Mouse (Mus musculus) CH12.LX (cell line): ENCODE measurements around the gene Vps36. TPM values are rescaled to one million over a fixed set of nuclear protein-coding genes. Genes with fewer than 3 reads are reported as not detected.

Experiments used
- DNase-seq: peaks from one replicate; pipeline ENCODE4 v3.0.0-alpha.2; 2013; ENCODE audit errors: extremely low read depth
- H3K27ac ChIP-seq: 2 replicates; pipeline ENCODE4 v1.5.1; 2012; ENCODE audit warnings: low read depth, mild to moderate bottlenecking, control low read depth, moderate library complexity; ENCODE audit not compliant: insufficient read depth
- H3K27me3 ChIP-seq: replicated peaks from 2 replicates; pipeline ENCODE3; 2012; ENCODE audit warnings: inconsistent platforms
- H3K36me3 ChIP-seq, 2 experiments: replicated peaks in 1 of 2; 2 replicates each; pipeline versions ENCODE3 to v1.6.1; 2012; ENCODE audit warnings: inconsistent platforms in 1 of 2, low read length in 1 of 2, mild to moderate bottlenecking in 1 of 2, mixed read lengths in 1 of 2, moderate library complexity in 1 of 2; ENCODE audit not compliant: control insufficient read depth in 1 of 2, insufficient read depth in 1 of 2
- H3K4me1 ChIP-seq, 2 experiments: 2 replicates each; pipeline ENCODE4 v1.6.1; 2012; ENCODE audit warnings: inconsistent platforms in 1 of 2, moderate library complexity in 1 of 2; ENCODE audit not compliant: insufficient read depth in 2 of 2, control insufficient read depth in 1 of 2
- H3K4me2 ChIP-seq: 2 replicates; pipeline ENCODE4 v1.6.1; 2012; ENCODE audit warnings: low read depth, mild to moderate bottlenecking, control low read depth; ENCODE audit not compliant: poor library complexity, insufficient read depth, severe bottlenecking
- H3K4me3 ChIP-seq, 3 experiments: fragments of 150-350 bp in 1 of 3; sonication (generic) in 1 of 3; replicated peaks in 1 of 3; 2 replicates each; pipeline versions ENCODE3 to v1.5.1; 2011 to 2012; ENCODE audit warnings: low read depth in 2 of 3, low read length in 2 of 3, mild to moderate bottlenecking in 2 of 3, moderate library complexity in 2 of 3, control low read depth in 1 of 3, improper control_type of control experiment in 1 of 3, inconsistent platforms in 1 of 3, mixed read lengths in 1 of 3; ENCODE audit not compliant: poor library complexity in 1 of 3
- H3K79me2 ChIP-seq: replicated peaks from 2 replicates; pipeline ENCODE4 v1.6.1; 2012; ENCODE audit warnings: mild to moderate bottlenecking, moderate library complexity; ENCODE audit not compliant: control insufficient read depth, poor library complexity, insufficient read depth, severe bottlenecking; ENCODE audit errors: extremely low read depth
- H3K9ac ChIP-seq: 2 replicates; pipeline ENCODE4 v1.6.1; 2012; ENCODE audit warnings: low read depth, mild to moderate bottlenecking, control low read depth, moderate library complexity; ENCODE audit not compliant: insufficient read depth
- H3K9me3 ChIP-seq: replicated peaks from 2 replicates; pipeline ENCODE3; 2012; ENCODE audit warnings: low read length, inconsistent platforms, mixed read lengths
- CHD1 ChIP-seq: IDR thresholded peaks from 2 replicates; pipeline ENCODE4 v1.6.1; 2012; ENCODE audit warnings: low read depth, low read length, improper control_type of control experiment, inconsistent platforms
- CHD2 ChIP-seq: IDR thresholded peaks from 2 replicates; pipeline ENCODE4 v1.6.1; 2011; ENCODE audit warnings: low read length, improper control_type of control experiment
- CTCF ChIP-seq, 2 experiments: IDR thresholded peaks in 1 of 2; conservative IDR thresholded peaks in 1 of 2; 2 replicates each; pipeline ENCODE4 v1.5.1; 2011 to 2012; ENCODE audit warnings: low read depth in 2 of 2, low read length in 2 of 2, improper control_type of control experiment in 1 of 2, inconsistent platforms in 1 of 2, mild to moderate bottlenecking in 1 of 2, moderate library complexity in 1 of 2
- E2F4 ChIP-seq: IDR thresholded peaks from 2 replicates; pipeline ENCODE4 v1.6.1; 2011; ENCODE audit warnings: low read depth, low read length, improper control_type of control experiment; ENCODE audit not compliant: insufficient replicate concordance
- EP300 ChIP-seq: IDR thresholded peaks from 2 replicates; pipeline ENCODE4 v1.6.1; 2011; ENCODE audit warnings: low read length, improper control_type of control experiment
- ETS1 ChIP-seq: conservative IDR thresholded peaks from 2 replicates; pipeline ENCODE4 v1.6.1; 2012; ENCODE audit warnings: low read depth, mild to moderate bottlenecking, inconsistent platforms, low read length, improper control_type of control experiment, moderate library complexity
- IRF4 ChIP-seq: IDR thresholded peaks from 2 replicates; pipeline ENCODE4 v1.6.1; 2014; ENCODE audit warnings: low read depth, mild to moderate bottlenecking, inconsistent platforms, low read length, improper control_type of control experiment
- KAT2A ChIP-seq: IDR thresholded peaks from 2 replicates; pipeline ENCODE4 v1.6.1; 2012; ENCODE audit warnings: low read length, improper control_type of control experiment, inconsistent platforms; ENCODE audit not compliant: insufficient replicate concordance
- MAFK ChIP-seq: IDR thresholded peaks from 2 replicates; pipeline ENCODE4 v1.6.1; 2011; ENCODE audit warnings: low read length, improper control_type of control experiment; ENCODE audit not compliant: insufficient replicate concordance
- MAX ChIP-seq: IDR thresholded peaks from 2 replicates; pipeline ENCODE4 v1.6.1; 2011; ENCODE audit warnings: low read length, improper control_type of control experiment
- MAZ ChIP-seq: IDR thresholded peaks from 2 replicates; pipeline ENCODE4 v1.6.1; 2012; ENCODE audit warnings: low read depth, mild to moderate bottlenecking, inconsistent platforms, low read length, improper control_type of control experiment, moderate library complexity
- MXI1 ChIP-seq: IDR thresholded peaks from 2 replicates; pipeline ENCODE4 v1.6.1; 2011; ENCODE audit warnings: mild to moderate bottlenecking, low read depth, low read length, improper control_type of control experiment
- NELFE ChIP-seq: IDR thresholded peaks from 2 replicates; pipeline ENCODE4 v1.6.1; 2011; ENCODE audit warnings: low read depth, low read length, improper control_type of control experiment
- NRF1 ChIP-seq: IDR thresholded peaks from 2 replicates; pipeline ENCODE4 v1.6.1; 2014; ENCODE audit warnings: low read depth, mild to moderate bottlenecking, inconsistent platforms, low read length, improper control_type of control experiment, moderate library complexity
- PAX5 ChIP-seq: IDR thresholded peaks from 2 replicates; pipeline ENCODE4 v1.6.1; 2012; ENCODE audit warnings: low read length, inconsistent platforms, mixed read lengths
- POLR2A ChIP-seq: IDR thresholded peaks from 2 replicates; pipeline ENCODE4 v1.6.1; 2011; ENCODE audit warnings: low read depth, mild to moderate bottlenecking, improper control_type of control experiment, low read length
- RCOR1 ChIP-seq: conservative IDR thresholded peaks from 2 replicates; pipeline ENCODE4 v1.6.1; 2012; ENCODE audit warnings: low read depth, mild to moderate bottlenecking, inconsistent platforms, low read length, improper control_type of control experiment
- TCF12 ChIP-seq: IDR thresholded peaks from 2 replicates; pipeline ENCODE4 v1.6.1; 2014; ENCODE audit warnings: low read depth, mild to moderate bottlenecking, inconsistent platforms, low read length, improper control_type of control experiment
- UBTF ChIP-seq: IDR thresholded peaks from 2 replicates; pipeline ENCODE4 v1.6.1; 2012; ENCODE audit warnings: low read depth, mild to moderate bottlenecking, inconsistent platforms, low read length, improper control_type of control experiment, moderate library complexity
- USF1 ChIP-seq: IDR thresholded peaks from 2 replicates; pipeline ENCODE4 v1.6.1; 2014; ENCODE audit warnings: low read depth, mild to moderate bottlenecking, inconsistent platforms, low read length, improper control_type of control experiment
- ZC3H11A ChIP-seq: IDR thresholded peaks from 2 replicates; pipeline ENCODE4 v1.6.1; 2012; ENCODE audit warnings: low read depth, mild to moderate bottlenecking, inconsistent platforms, low read length, improper control_type of control experiment
- ZMIZ1 ChIP-seq: IDR thresholded peaks from 2 replicates; pipeline ENCODE4 v1.6.1; 2012; ENCODE audit warnings: low read depth, mild to moderate bottlenecking, inconsistent platforms, low read length, improper control_type of control experiment
- ZNF384 ChIP-seq: IDR thresholded peaks from 2 replicates; pipeline ENCODE4 v1.6.1; 2012; ENCODE audit warnings: low read depth, low read length, improper control_type of control experiment, inconsistent platforms
- dilution Hi-C: fragments of 300-500 bp; cut with MboI; formaldehyde crosslinking; loops from 2 replicates; pipeline ENCODE4 v1.14.3; 2020; ENCODE audit warnings: low sequenced_read_pairs; ENCODE audit not compliant: extremely low pct_unique_long_range_greater_than_20kb, extremely low pct_ligation_motif_present
- in situ Hi-C: fragments of 300-500 bp; cut with MboI; formaldehyde crosslinking; loops from 3 replicates; pipeline ENCODE4 v1.14.3; 2019; ENCODE audit warnings: low sequenced_read_pairs, low pct_ligation_motif_present, low pct_unique_long_range_greater_than_20kb, mixed read lengths
- polyA plus RNA-seq: library from polyadenylated mRNA; unstranded; fragments of >175 nt; gene quantifications from 2 replicates; pipeline ENCODE4 v1.2.1, GENCODE M21; 2012; ENCODE audit warnings: low read depth; ENCODE audit not compliant: insufficient read length
- total RNA-seq, 2 experiments: library from RNA; depleted of rRNA; stranded (reverse); fragments of 300-350 nt in 1 of 2; fragments of >200 nt in 1 of 2; gene quantifications; 2 replicates each; pipeline ENCODE4 v1.2.3; 2012 to 2014

The Vps36 gene
- total and polyA plus RNA-seq, 3 experiments = 17.8 to 43.1 (median 24.7) TPM

DNA sequence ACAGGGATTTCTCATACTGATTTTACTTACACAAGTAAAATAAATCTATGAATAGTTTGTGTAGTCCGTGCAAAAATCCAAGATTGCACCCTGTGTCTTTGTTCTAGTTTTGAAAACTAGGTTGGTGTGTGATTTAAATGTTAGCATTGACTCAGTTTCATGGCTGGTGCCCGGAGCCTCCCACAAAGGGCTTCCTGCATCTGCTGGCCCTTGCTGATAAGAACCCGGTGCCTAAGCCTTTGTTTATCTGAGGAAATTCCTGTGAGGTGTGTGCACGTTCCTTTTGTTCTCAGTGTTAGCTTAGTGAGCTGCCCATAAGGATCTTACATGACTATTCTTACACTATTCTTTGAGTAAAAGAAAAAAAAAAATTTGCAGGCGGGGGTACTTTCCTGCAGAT lies 16.4 kb downstream of the Vps36 start:
- no peaks in the 10 kb centered on the region for H3K9me3 ChIP-seq
- no peak for DNase-seq
- H3K79me2 ChIP-seq = no peaks in the 10 kb centered on the region
- no peak overlapping the region for H3K9ac ChIP-seq
- H3K4me2 ChIP-seq = no peak overlapping the region
- no peak overlapping the region for H3K4me3 ChIP-seq
- dilution Hi-C loops = no loop called here
- peaks cover 17 to 60% of the 10 kb centered on the region in 2 experiments for H3K36me3 ChIP-seq
- no peak overlapping the region for H3K27ac ChIP-seq
- TF ChIP-seq PAX5 (no peak), ZMIZ1 (no peak), ZC3H11A (no peak), ZNF384 (no peak), CTCF (conservative IDR thresholded peaks at IDR 0.05 in 1 of 2, IDR thresholded peaks at IDR 0.05 in 1 of 2; ENCODE audit: low read depth in 2 of 2, low read length in 2 of 2) (no peak), USF1 (no peak), MAX (no peak), NELFE (no peak), UBTF (no peak), EP300 (no peak), IRF4 (no peak), TCF12 (no peak), ETS1 (no peak), NRF1 (no peak), E2F4 (no peak), POLR2A (no peak), RCOR1 (no peak), KAT2A (no peak)
- in situ Hi-C loops = no loop called here
- no peaks in the 10 kb centered on the region for H3K4me1 ChIP-seq
- no peaks in the 10 kb centered on the region for H3K27me3 ChIP-seq

DNA sequence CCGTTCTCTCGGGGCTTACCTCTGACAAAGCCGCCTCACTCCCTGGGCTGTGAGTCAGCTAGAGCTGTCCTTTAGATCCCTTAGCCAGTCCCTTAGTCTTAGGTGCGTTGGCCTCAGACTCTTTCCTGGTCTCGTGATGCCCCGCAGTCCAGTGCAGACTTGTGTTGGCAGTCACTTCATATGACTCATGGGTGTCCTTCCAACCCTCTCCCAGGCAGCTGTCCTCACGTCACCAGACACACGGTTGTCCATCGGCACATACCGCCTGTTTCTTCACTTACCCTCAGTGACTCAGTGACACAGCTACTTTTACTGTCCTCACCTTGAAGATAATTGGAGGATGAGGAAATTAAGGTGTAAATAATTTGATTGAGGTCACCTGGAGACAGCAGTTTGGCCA lies 22.2 kb downstream of the Vps36 start:
- Histone ChIP-seq H3K4me3 (no peak overlapping the region), H3K36me3 (peaks cover 36 to 76% of the 10 kb centered on the region in 2 experiments), H3K9ac (no peak overlapping the region), H3K27ac (no peak overlapping the region), H3K79me2 (no peaks in the 10 kb centered on the region), H3K4me1 (no peaks in the 10 kb centered on the region), H3K9me3 (no peaks in the 10 kb centered on the region), H3K27me3 (no peaks in the 10 kb centered on the region), H3K4me2 (no peak overlapping the region)
- DNase-seq = no peak
- in situ Hi-C loops = no loop called here
- dilution Hi-C loops = no loop called here
- no peak for TF ChIP-seq MXI1
- TF ChIP-seq MAFK = no peak
- no peak for TF ChIP-seq EP300
- no peak for TF ChIP-seq RCOR1
- TF ChIP-seq CHD1 = no peak
- no peak for TF ChIP-seq ZMIZ1
- TF ChIP-seq NELFE = no peak
- TF ChIP-seq KAT2A = no peak
- no peak for TF ChIP-seq MAZ
- TF ChIP-seq CHD2 = no peak
